Mouse (Mus musculus): ENCODE measurements around the gene Ube2k. TPM values are rescaled to one million over a fixed set of nuclear protein-coding genes. Genes with fewer than 3 reads are reported as not detected.

The Ube2k gene
- polyA plus RNA-seq, 1 experiment from 2014 or later, result 197 TPM

GRCm38 (mm10) chr5:65541889-65542288 is 4.9 kb downstream of the Ube2k start:
- Histone ChIP-seq H3K9me3 (no peaks in the 10 kb centered on the region), H3K4me3 (no peak overlapping the region), H3K27ac (no peak overlapping the region), H3K4me1 (peaks cover 16% of the 10 kb centered on the region), H3K4me2 (replicated peaks) (no peak overlapping the region), H3K36me3 (0 out of 2 replicates have a peak, but pooled peaks cover 3% of the 10 kb centered on the region), H3K27me3 (no peaks in the 10 kb centered on the region), H3K9ac (no peak overlapping the region)
- ATAC-seq (ENCODE audit: low FRiP score, low read depth), result no peak
- WGBS, result 82% methylated on average over 3 of the region's 3 CpGs

GRCm38 (mm10) chr5:65543491-65543890 is 6.5 kb downstream of the Ube2k start:
- Histone ChIP-seq H3K36me3 (0 out of 2 replicates have a peak, but pooled peaks cover 7% of the 10 kb centered on the region), H3K27me3 (no peaks in the 10 kb centered on the region), H3K4me3 (no peak overlapping the region), H3K27ac (no peak overlapping the region), H3K9me3 (no peaks in the 10 kb centered on the region), H3K9ac (no peak overlapping the region), H3K4me1 (peaks cover 16% of the 10 kb centered on the region), H3K4me2 (replicated peaks) (no peak overlapping the region)
- 92% methylated on average over 1 of the region's 1 CpGs for WGBS
- no peak for ATAC-seq (ENCODE audit: low FRiP score, low read depth)

DNA sequence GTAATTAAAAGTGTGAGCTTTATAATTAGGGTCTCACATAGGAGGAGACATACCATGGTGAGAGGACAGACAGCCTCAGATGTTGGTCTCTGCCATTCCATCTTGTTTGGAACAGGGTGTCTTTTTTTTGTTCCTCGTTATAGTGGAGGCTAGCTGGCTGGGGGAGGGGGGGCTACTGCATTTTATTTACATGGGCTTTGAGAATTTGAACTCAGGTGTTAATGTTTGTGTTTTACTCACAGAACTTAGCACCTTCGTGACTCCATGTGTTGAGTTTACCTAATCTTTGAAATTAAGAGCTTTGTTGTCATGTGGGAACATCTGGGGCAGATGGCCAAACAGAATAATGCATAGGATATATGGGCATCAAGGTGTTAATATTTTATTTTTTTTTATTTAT is 7.6 kb downstream of the Ube2k start:
- no peak overlapping the region for H3K27ac ChIP-seq
- 71% methylated on average over 2 of the region's 2 CpGs for WGBS
- no peaks in the 10 kb centered on the region for H3K9me3 ChIP-seq
- no peaks in the 10 kb centered on the region for H3K27me3 ChIP-seq
- ATAC-seq (ENCODE audit: low FRiP score, low read depth), result no peak
- no peak overlapping the region for H3K4me2 ChIP-seq (replicated peaks)
- 0 out of 2 replicates have a peak, but pooled peaks cover 7% of the 10 kb centered on the region for H3K36me3 ChIP-seq
- H3K4me1 ChIP-seq, result peaks cover 12% of the 10 kb centered on the region; the same call in 1 of the 2 replicates
- no peak overlapping the region for H3K9ac ChIP-seq
- H3K4me3 ChIP-seq, result no peak overlapping the region

GRCm38 (mm10) chr5:65549677-65550076 is 12.6 kb downstream of the Ube2k start:
- Histone ChIP-seq H3K27me3 (no peaks in the 10 kb centered on the region), H3K36me3 (peaks cover 12% of the 10 kb centered on the region; the same call in 1 of the 2 replicates), H3K4me2 (replicated peaks) (no peak overlapping the region), H3K9me3 (no peaks in the 10 kb centered on the region), H3K4me3 (no peak overlapping the region), H3K9ac (no peak overlapping the region), H3K4me1 (peaks cover 23% of the 10 kb centered on the region), H3K27ac (no peak overlapping the region)
- 92% methylated on average over 1 of the region's 1 CpGs for WGBS
- no peak for ATAC-seq (ENCODE audit: low FRiP score, low read depth)

- no peaks in the 10 kb centered on the region for H3K27me3 ChIP-seq
- H3K9ac ChIP-seq, result no peak overlapping the region
- no peak for ATAC-seq (ENCODE audit: low FRiP score, low read depth)
- H3K4me3 ChIP-seq, result no peak overlapping the region
- no peak overlapping the region for H3K4me2 ChIP-seq (replicated peaks)
- no peaks in the 10 kb centered on the region for H3K9me3 ChIP-seq
- H3K36me3 ChIP-seq, result peaks cover 23% of the 10 kb centered on the region
- no peak overlapping the region for H3K27ac ChIP-seq
- H3K4me1 ChIP-seq, result 0 out of 2 replicates have a peak, but pooled peaks cover 11% of the 10 kb centered on the region
Measured at GRCm38 (mm10) chr5:65557109-65557508, 20.1 kb downstream of the Ube2k start.

GRCm38 (mm10) chr5:65561125-65561893 is 24.3 kb downstream of the Ube2k start:
- H3K27me3 ChIP-seq, result no peaks in the 10 kb centered on the region
- H3K4me2 ChIP-seq (replicated peaks), result no peak overlapping the region
- no peak overlapping the region; the same call in 1 of the 2 replicates for H3K27ac ChIP-seq
- H3K4me3 ChIP-seq, result no peak overlapping the region
- 38% methylated on average over 19 of the region's 20 CpGs for whole genome bisulfite sequencing
- peaks cover 15% of the 10 kb centered on the region for H3K36me3 ChIP-seq
- 0 out of 2 replicates have a peak, but pooled peaks cover 11% of the 10 kb centered on the region for H3K4me1 ChIP-seq
- ATAC-seq (ENCODE audit: low FRiP score, low read depth), result 0 out of 2 replicates have a peak, but pooled peaks have one; percentile 51
- H3K9ac ChIP-seq, result no peak overlapping the region
- no peaks in the 10 kb centered on the region for H3K9me3 ChIP-seq

- Histone ChIP-seq H3K36me3 (peaks cover 30% of the 10 kb centered on the region), H3K27ac (no peak overlapping the region), H3K27me3 (no peaks in the 10 kb centered on the region), H3K9ac (no peak overlapping the region), H3K9me3 (no peaks in the 10 kb centered on the region), H3K4me2 (replicated peaks) (no peak overlapping the region), H3K4me3 (no peak overlapping the region), H3K4me1 (0 out of 2 replicates have a peak, but pooled peaks cover 6% of the 10 kb centered on the region)
- whole genome bisulfite sequencing, result 79% methylated on average over 2 of the region's 2 CpGs
- no peak for ATAC-seq (ENCODE audit: low FRiP score, low read depth)
Measured at GRCm38 (mm10) chr5:65565486-65565885, 28.5 kb downstream of the Ube2k start.

DNA sequence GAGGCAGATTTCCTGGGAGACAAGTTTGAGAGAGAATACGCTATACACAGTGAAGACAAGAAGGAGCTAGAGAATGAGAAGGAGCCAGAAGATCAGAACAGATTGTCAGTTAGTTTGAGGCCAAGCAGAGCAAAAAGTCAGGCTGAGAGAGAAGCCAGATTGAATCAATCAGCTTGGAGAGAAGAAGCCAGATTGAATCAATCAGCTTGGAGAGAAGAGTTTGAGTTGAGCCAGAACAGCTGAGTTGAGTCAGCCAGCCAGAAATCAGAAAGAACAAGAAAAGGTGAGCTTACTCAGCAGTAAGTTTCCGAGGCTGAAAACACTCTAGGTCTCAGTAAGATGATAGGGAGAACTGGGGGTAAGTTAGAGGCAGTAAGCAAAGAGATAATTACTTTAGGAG is 37.8 kb downstream of the Ube2k start:
- Histone ChIP-seq H3K4me2 (replicated peaks) (no peak overlapping the region), H3K27me3 (no peaks in the 10 kb centered on the region), H3K36me3 (peaks cover 26% of the 10 kb centered on the region), H3K4me1 (0 out of 2 replicates have a peak, but pooled peaks cover 3% of the 10 kb centered on the region), H3K9me3 (no peaks in the 10 kb centered on the region), H3K9ac (no peak overlapping the region), H3K4me3 (no peak overlapping the region), H3K27ac (no peak overlapping the region; the same call in 1 of the 2 replicates)
- WGBS, result 69% methylated on average over 2 of the region's 2 CpGs
- ATAC-seq (ENCODE audit: low FRiP score, low read depth), result no peak

DNA sequence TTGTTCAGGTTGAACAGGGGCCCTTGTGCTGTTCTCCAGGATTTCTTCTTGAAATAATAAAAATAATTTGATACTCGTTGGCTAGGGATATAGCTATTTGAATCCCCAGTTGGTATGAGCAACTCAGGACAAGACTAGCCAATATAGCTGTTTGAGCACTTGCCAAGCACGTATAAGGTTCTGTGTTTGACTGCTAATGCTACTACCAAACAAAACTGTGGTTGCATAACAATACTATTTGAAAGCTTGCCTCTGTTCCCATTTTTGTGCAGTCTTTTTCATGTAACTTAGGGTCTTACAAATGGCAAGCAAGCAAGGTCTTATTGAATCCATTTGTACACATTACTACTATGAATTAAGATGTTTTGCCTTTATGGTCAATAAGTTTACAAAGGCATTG is 38.9 kb downstream of the Ube2k start:
- H3K27me3 ChIP-seq, result no peaks in the 10 kb centered on the region
- H3K36me3 ChIP-seq, result peaks cover 26% of the 10 kb centered on the region
- no peaks in the 10 kb centered on the region for H3K9me3 ChIP-seq
- H3K4me1 ChIP-seq, result 0 out of 2 replicates have a peak, but pooled peaks cover 3% of the 10 kb centered on the region
- no peak overlapping the region for H3K4me3 ChIP-seq
- no peak overlapping the region for H3K4me2 ChIP-seq (replicated peaks)
- H3K27ac ChIP-seq, result no peak overlapping the region
- no peak overlapping the region for H3K9ac ChIP-seq
- ATAC-seq (ENCODE audit: low FRiP score, low read depth), result no peak
- 91% methylated on average over 2 of the region's 2 CpGs for WGBS

- no peak for ATAC-seq (ENCODE audit: low FRiP score, low read depth)
- Histone ChIP-seq H3K9ac (no peak overlapping the region), H3K36me3 (peaks cover 32% of the 10 kb centered on the region), H3K4me1 (0 out of 2 replicates have a peak, but pooled peaks cover 3% of the 10 kb centered on the region), H3K27me3 (no peaks in the 10 kb centered on the region), H3K27ac (no peak overlapping the region), H3K4me3 (no peak overlapping the region), H3K9me3 (no peaks in the 10 kb centered on the region), H3K4me2 (replicated peaks) (no peak overlapping the region)
- WGBS, result 70% methylated on average over 3 of the region's 3 CpGs
Measured at GRCm38 (mm10) chr5:65578545-65578944, 41.5 kb downstream of the Ube2k start.

- 92% methylated on average over 5 of the region's 5 CpGs for WGBS
- Histone ChIP-seq H3K36me3 (peaks cover 46% of the 10 kb centered on the region), H3K4me3 (no peak overlapping the region)
Measured at GRCm38 (mm10) chr5:65586291-65586690, 49.3 kb downstream of the Ube2k start.

GRCm38 (mm10) chr5:65590199-65590598 is 53.2 kb downstream of the Ube2k start:
- H3K27ac ChIP-seq, result no peak overlapping the region
- ATAC-seq (ENCODE audit: low FRiP score, low read depth), result no peak
- H3K4me3 ChIP-seq, result no peak overlapping the region
- H3K4me2 ChIP-seq (replicated peaks), result no peak overlapping the region
- no peaks in the 10 kb centered on the region for H3K27me3 ChIP-seq
- no peaks in the 10 kb centered on the region for H3K9me3 ChIP-seq
- peaks cover 44% of the 10 kb centered on the region for H3K36me3 ChIP-seq
- WGBS, result 93% methylated on average over 1 of the region's 1 CpGs
- H3K4me1 ChIP-seq, result no peaks in the 10 kb centered on the region
- no peak overlapping the region for H3K9ac ChIP-seq

More at GRCm38 (mm10) chr5:65586291-65586690, 49.3 kb downstream of the Ube2k start:
- ATAC-seq (ENCODE audit: low FRiP score, low read depth), result no peak
- Histone ChIP-seq H3K27me3 (no peaks in the 10 kb centered on the region), H3K27ac (no peak overlapping the region), H3K4me1 (no peaks in the 10 kb centered on the region), H3K4me2 (replicated peaks) (no peak overlapping the region), H3K9ac (no peak overlapping the region), H3K9me3 (no peaks in the 10 kb centered on the region)
